Comparison of ENCODE assay signal across 8 mouse cellular contexts in genomic region chrX:155624341-155624841, GRCm38 (mm10). TPM values are rescaled to one million over a fixed set of nuclear protein-coding genes. Genes with fewer than 3 reads are reported as not detected.
DNase-seq lines count a peak whose midpoint lies in the region; ATAC-seq lines count a peak whose summit lies in the region.

Gm15155 (plus strand) TSS chrX:155624741.

- peak; percentile 34 for ATAC-seq in forebrain, embryonic 13.5 days
- peak; percentile 57 for ATAC-seq in midbrain, embryonic 13.5 days

- H3K9ac ChIP-seq in forebrain, embryonic 13.5 days, result peak within 1 kb of the TSS; percentile 54
- peak within 1 kb of the TSS; percentile 64 for H3K9ac ChIP-seq in midbrain, embryonic 13.5 days (replicated peaks)

- no peak within 1 kb of the TSS for H3K27ac ChIP-seq in forebrain, embryonic 13.5 days
- H3K27ac ChIP-seq in midbrain, embryonic 13.5 days, result peak within 1 kb of the TSS; percentile 62; the same call in 1 of the 2 replicates

- H3K27me3 ChIP-seq in forebrain, embryonic 13.5 days, result peaks cover 25% of the 10 kb centered on the region
- peaks cover 21% of the 10 kb centered on the region; the same call in 1 of the 2 replicates for H3K27me3 ChIP-seq in midbrain, embryonic 13.5 days

- peak within 1 kb of the TSS; percentile 75 for H3K4me2 ChIP-seq in forebrain, embryonic 13.5 days
- H3K4me2 ChIP-seq in midbrain, embryonic 13.5 days (replicated peaks), result peak within 1 kb of the TSS; percentile 79

- no peaks in the 10 kb centered on the region for H3K9me3 ChIP-seq in forebrain, embryonic 13.5 days (replicated peaks)
- H3K9me3 ChIP-seq in midbrain, embryonic 13.5 days, result no peaks in the 10 kb centered on the region

- 20% methylated on average over 19 of the region's 19 CpGs for WGBS in forebrain, embryonic 13.5 days
- WGBS in midbrain, embryonic 13.5 days, result 24% methylated on average over 19 of the region's 19 CpGs

- H3K4me3 ChIP-seq in forebrain, embryonic 13.5 days, result peak within 1 kb of the TSS; percentile 48
- peak within 1 kb of the TSS; percentile 52 for H3K4me3 ChIP-seq in midbrain, embryonic 13.5 days (replicated peaks)

- H3K4me1 ChIP-seq in forebrain, embryonic 13.5 days, result no peaks in the 10 kb centered on the region
- H3K4me1 ChIP-seq in midbrain, embryonic 13.5 days (replicated peaks), result no peaks in the 10 kb centered on the region

- no peaks in the 10 kb centered on the region for H3K36me3 ChIP-seq in forebrain, embryonic 13.5 days (ENCODE audit: poor library complexity, severe bottlenecking)
- no peaks in the 10 kb centered on the region for H3K36me3 ChIP-seq in midbrain, embryonic 13.5 days

- peak; percentile 26 for DNase-seq in embryo, embryonic 11 days
- no peak for DNase-seq in embryo, embryonic 9.5 days (ENCODE audit: extremely low spot score)
- DNase-seq in Muller cell, postnatal 12 days (ENCODE audit: inconsistent ontology term), result peak; percentile 48
- DNase-seq in layer of hippocampus, postnatal 25 days (ENCODE audit: extremely low spot score in 1 of 2, low spot score in 1 of 2), result peak; percentile 11 to 12
- no peak for DNase-seq in adrenal gland, postnatal 14 days
- no peak for DNase-seq in thymus, postnatal 4 days

RNA-seq across cellular contexts. Expression of gene Gm15155, which starts in this region (rescaled TPM):
- not detected in 2 replicates for polyA plus RNA-seq in forebrain, embryonic 13.5 days (2015; fragmentation: Nextera tagmentation; extraction: Ambion mirVana)
- total RNA-seq in layer of hippocampus, postnatal 25 days (2021), result not detected
- polyA plus RNA-seq in midbrain, embryonic 13.5 days (2015; fragmentation: Nextera tagmentation; extraction: Ambion mirVana), result not detected in 2 replicates
- not detected in 2 replicates for total RNA-seq in adrenal gland, postnatal 14 days (2021)

Comparison
In these comparisons a context has a peak if more than half of its experiments do, and no peak if none do; other contexts are left out.
1. DNase-seq: peak in embryo, embryonic 11 days (single experiment) and Muller cell, postnatal 12 days (single experiment); none in embryo, embryonic 9.5 days (single experiment), adrenal gland, postnatal 14 days (single experiment) and thymus, postnatal 4 days (single experiment).
2. Peak in ATAC-seq, H3K4me3 ChIP-seq, H3K9ac ChIP-seq and H3K4me2 ChIP-seq in forebrain, embryonic 13.5 days; RNA of the gene not detected or under 1 TPM.
3. Peak in DNase-seq in layer of hippocampus, postnatal 25 days; RNA of the gene not detected or under 1 TPM.
4. Peak in ATAC-seq, H3K4me3 ChIP-seq, H3K27ac ChIP-seq, H3K9ac ChIP-seq and H3K4me2 ChIP-seq in midbrain, embryonic 13.5 days; RNA of the gene not detected or under 1 TPM.